Mouse (Mus musculus) kidney, embryonic 14.5 days (tissue): ENCODE data around the gene Hsd17b2. TPM values are rescaled to one million over a fixed set of nuclear protein-coding genes. Genes with fewer than 3 reads are reported as not detected.

Experiments
- ATAC-seq: fragments of 200-750 bp; cut with Nextera tagmentation; 2 replicates; pipeline ENCODE4 v1.8.0; 2017; ENCODE audit warnings: moderate number of reproducible peaks, mild to moderate bottlenecking, moderate TSS enrichment, moderate library complexity; ENCODE audit not compliant: low FRiP score, low TSS enrichment
- H3K27ac ChIP-seq: fragments of 300-500 bp; sonication (generic); 2 replicates; pipeline ENCODE4 v1.5.1; 2014; ENCODE audit warnings: low read depth, mild to moderate bottlenecking, low read length, moderate library complexity, mixed read lengths
- H3K27me3 ChIP-seq: fragments of 300-500 bp; sonication (generic); 2 replicates; pipeline ENCODE4 v1.6.1; 2014; ENCODE audit warnings: mild to moderate bottlenecking, low read length; ENCODE audit not compliant: control insufficient read depth, insufficient read depth
- H3K36me3 ChIP-seq: fragments of 300-500 bp; sonication (generic); 2 replicates; pipeline ENCODE4 v1.6.1; 2014; ENCODE audit warnings: low read length, mixed read lengths; ENCODE audit not compliant: control insufficient read depth, insufficient read depth
- H3K4me1 ChIP-seq: fragments of 300-500 bp; sonication (generic); 2 replicates; pipeline ENCODE4 v1.6.1; 2014; ENCODE audit warnings: low read length, mixed read lengths; ENCODE audit not compliant: control insufficient read depth, insufficient read depth
- H3K4me2 ChIP-seq: fragments of 300-500 bp; sonication (generic); replicated peaks from 2 replicates; pipeline ENCODE4 v1.6.1; 2014; ENCODE audit warnings: low read depth, mild to moderate bottlenecking, low read length
- H3K4me3 ChIP-seq: fragments of 300-500 bp; sonication (generic); 2 replicates; pipeline ENCODE4 v1.5.1; 2014; ENCODE audit warnings: mild to moderate bottlenecking, low read length
- H3K9ac ChIP-seq: fragments of 300-500 bp; sonication (generic); 2 replicates; pipeline ENCODE4 v1.6.1; 2014; ENCODE audit warnings: low read depth, mild to moderate bottlenecking, low read length, moderate library complexity
- H3K9me3 ChIP-seq: fragments of 300-500 bp; sonication (generic); 2 replicates; pipeline ENCODE4 v1.6.1; 2016; ENCODE audit warnings: low read length; ENCODE audit not compliant: control insufficient read depth
- WGBS: fragments of 180-500 bp; shearing (Covaris S2); extraction: QIAGEN DNeasy Blood & Tissue Kit; methylation state at CpG from one replicate; pipeline ENCODE4 v1.1.7; 2014; 5-methylcytosine and 5-hydroxymethylcytosine counted together
- polyA plus RNA-seq: library from polyadenylated mRNA; unstranded; fragments of >200 nt; fragmentation: Nextera tagmentation; extraction: Ambion mirVana; gene quantifications from 2 replicates; pipeline ENCODE4 v1.2.1, GENCODE M21; 2014

Gene Hsd17b2
- polyA plus RNA-seq, 1 experiment from 2014 or later, result 0.34 TPM

- no peaks in the 10 kb centered on the region for H3K27me3 ChIP-seq
- no peak overlapping the region for H3K27ac ChIP-seq
- H3K4me1 ChIP-seq, result 0 out of 2 replicates have a peak, but pooled peaks cover 3% of the 10 kb centered on the region
- H3K9me3 ChIP-seq, result no peaks in the 10 kb centered on the region
- no peak for ATAC-seq
- WGBS, result 79% methylated on average over 5 of the region's 5 CpGs
- no peak overlapping the region for H3K9ac ChIP-seq
- H3K36me3 ChIP-seq, result no peaks in the 10 kb centered on the region
- no peak overlapping the region for H3K4me2 ChIP-seq
- no peak overlapping the region for H3K4me3 ChIP-seq
These were observed 26.5 kb upstream of the Hsd17b2 start for GRCm38 (mm10) chr8:117675171-117675570.

- Histone ChIP-seq H3K4me2 (no peak overlapping the region), H3K4me3 (no peak overlapping the region), H3K36me3 (no peaks in the 10 kb centered on the region), H3K9ac (no peak overlapping the region), H3K27me3 (no peaks in the 10 kb centered on the region), H3K27ac (no peak overlapping the region), H3K4me1 (no peaks in the 10 kb centered on the region), H3K9me3 (no peaks in the 10 kb centered on the region)
- no peak for ATAC-seq
- WGBS, result 75% methylated on average over 9 of the region's 9 CpGs
These were observed 25.2 kb upstream of the Hsd17b2 start for GRCm38 (mm10) chr8:117676460-117676859.

GRCm38 (mm10) chr8:117677011-117677410 is 24.7 kb upstream of the Hsd17b2 start:
- Histone ChIP-seq H3K4me1 (no peaks in the 10 kb centered on the region), H3K9ac (no peak overlapping the region), H3K4me2 (no peak overlapping the region), H3K4me3 (no peak overlapping the region), H3K9me3 (no peaks in the 10 kb centered on the region), H3K36me3 (no peaks in the 10 kb centered on the region), H3K27me3 (no peaks in the 10 kb centered on the region), H3K27ac (no peak overlapping the region)
- ATAC-seq, result no peak
- WGBS, result 69% methylated on average over 8 of the region's 8 CpGs

GRCm38 (mm10) chr8:117678650-117679049 is 23.1 kb upstream of the Hsd17b2 start:
- no peak overlapping the region for H3K4me3 ChIP-seq
- H3K27me3 ChIP-seq, result no peaks in the 10 kb centered on the region
- H3K4me2 ChIP-seq, result no peak overlapping the region
- H3K9me3 ChIP-seq, result no peaks in the 10 kb centered on the region
- H3K9ac ChIP-seq, result no peak overlapping the region
- 87% methylated on average over 4 of the region's 4 CpGs for WGBS
- no peaks in the 10 kb centered on the region for H3K4me1 ChIP-seq
- no peaks in the 10 kb centered on the region for H3K36me3 ChIP-seq
- no peak overlapping the region for H3K27ac ChIP-seq
- ATAC-seq, result no peak

- Histone ChIP-seq H3K27me3 (no peaks in the 10 kb centered on the region), H3K9ac (no peak overlapping the region), H3K9me3 (no peaks in the 10 kb centered on the region), H3K36me3 (no peaks in the 10 kb centered on the region), H3K4me3 (no peak overlapping the region), H3K4me2 (peak overlapping the region; percentile 5; the same call in 1 of the 2 replicates), H3K4me1 (peaks cover 7% of the 10 kb centered on the region; the same call in 1 of the 2 replicates), H3K27ac (no peak overlapping the region)
- WGBS, result 33% methylated on average over 10 of the region's 10 CpGs
- no peak for ATAC-seq
These were observed 17.7 kb upstream of the Hsd17b2 start for GRCm38 (mm10) chr8:117683925-117684472.

- H3K9ac ChIP-seq, result no peak overlapping the region
- H3K9me3 ChIP-seq, result no peaks in the 10 kb centered on the region
- H3K27me3 ChIP-seq, result no peaks in the 10 kb centered on the region
- peaks cover 7% of the 10 kb centered on the region; the same call in 1 of the 2 replicates for H3K4me1 ChIP-seq
- no peak overlapping the region for H3K27ac ChIP-seq
- 9% methylated on average over 11 of the region's 11 CpGs for WGBS
- peak overlapping the region; percentile 19 for H3K4me2 ChIP-seq
- ATAC-seq, result no peak
- no peak overlapping the region for H3K4me3 ChIP-seq
- H3K36me3 ChIP-seq, result no peaks in the 10 kb centered on the region
These were observed 17.2 kb upstream of the Hsd17b2 start for GRCm38 (mm10) chr8:117684504-117684903.

- Histone ChIP-seq H3K27me3 (no peaks in the 10 kb centered on the region), H3K4me3 (no peak overlapping the region), H3K36me3 (no peaks in the 10 kb centered on the region), H3K9ac (no peak overlapping the region), H3K9me3 (no peaks in the 10 kb centered on the region), H3K4me1 (peaks cover 7% of the 10 kb centered on the region; the same call in 1 of the 2 replicates), H3K27ac (no peak overlapping the region), H3K4me2 (no peak overlapping the region)
- WGBS, result 78% methylated on average over 7 of the region's 7 CpGs
- no peak for ATAC-seq
These were observed 13.8 kb upstream of the Hsd17b2 start for GRCm38 (mm10) chr8:117687890-117688289.

- ATAC-seq, result no peak
These were observed 9.6 kb upstream of the Hsd17b2 start for GRCm38 (mm10) chr8:117692131-117692530.

GRCm38 (mm10) chr8:117695636-117696035 is 6.1 kb upstream of the Hsd17b2 start:
- Histone ChIP-seq H3K9ac (no peak overlapping the region), H3K27ac (no peak overlapping the region), H3K4me2 (no peak overlapping the region), H3K27me3 (no peaks in the 10 kb centered on the region), H3K4me1 (no peaks in the 10 kb centered on the region), H3K36me3 (no peaks in the 10 kb centered on the region), H3K9me3 (no peaks in the 10 kb centered on the region), H3K4me3 (no peak overlapping the region)
- no peak for ATAC-seq
- 82% methylated on average over 1 of the region's 1 CpGs for WGBS

More at GRCm38 (mm10) chr8:117692131-117692530, 9.6 kb upstream of the Hsd17b2 start:
- Histone ChIP-seq H3K9ac (no peak overlapping the region), H3K9me3 (no peaks in the 10 kb centered on the region), H3K4me3 (no peak overlapping the region), H3K4me2 (no peak overlapping the region), H3K27ac (no peak overlapping the region), H3K36me3 (no peaks in the 10 kb centered on the region), H3K4me1 (no peaks in the 10 kb centered on the region), H3K27me3 (no peaks in the 10 kb centered on the region)
- 90% methylated on average over 4 of the region's 4 CpGs for WGBS
